Mouse (Mus musculus) MEL (cell line): ENCODE results near the gene Slc3a1.

Experiments
- CTCF ChIP-seq, 3 experiments: IDR thresholded peaks in 2 of 3; conservative IDR thresholded peaks in 1 of 3; 2 replicates each; pipeline ENCODE4 v1.5.1; 2011 to 2012; ENCODE audit warnings: low read length in 3 of 3, low read depth in 2 of 3, mild to moderate bottlenecking in 2 of 3, improper control_type of control experiment in 1 of 3, inconsistent platforms in 1 of 3, mixed read lengths in 1 of 3, moderate library complexity in 1 of 3; ENCODE audit not compliant: control insufficient read depth in 1 of 3, insufficient read depth in 1 of 3, poor library complexity in 1 of 3, severe bottlenecking in 1 of 3
- EP300 ChIP-seq, 2 experiments: IDR thresholded peaks; 2 replicates each; pipeline ENCODE4 v1.6.1; 2011; ENCODE audit warnings: improper control_type of control experiment in 2 of 2, low read length in 2 of 2, low read depth in 1 of 2, mild to moderate bottlenecking in 1 of 2
- GATA1 ChIP-seq: IDR thresholded peaks from 2 replicates; pipeline ENCODE4 v1.6.1; 2011; ENCODE audit warnings: low read depth, low read length, improper control_type of control experiment
- JUND ChIP-seq: IDR thresholded peaks from 2 replicates; pipeline ENCODE4 v1.6.1; 2011; ENCODE audit warnings: low read depth, mild to moderate bottlenecking, improper control_type of control experiment, low read length
- MAX ChIP-seq: IDR thresholded peaks from 2 replicates; pipeline ENCODE4 v1.6.1; 2011; ENCODE audit warnings: low read length, improper control_type of control experiment
- MAZ ChIP-seq: IDR thresholded peaks from 2 replicates; pipeline ENCODE4 v1.6.1; 2012; ENCODE audit warnings: low read depth, mild to moderate bottlenecking, inconsistent platforms, low read length, improper control_type of control experiment
- MXI1 ChIP-seq: IDR thresholded peaks from 2 replicates; pipeline ENCODE4 v1.6.1; 2011; ENCODE audit warnings: mild to moderate bottlenecking, low read depth, low read length, improper control_type of control experiment
- MYB ChIP-seq: IDR thresholded peaks from 2 replicates; pipeline ENCODE4 v1.6.1; 2011; ENCODE audit warnings: mild to moderate bottlenecking, low read depth, low read length, improper control_type of control experiment
- POLR2A ChIP-seq, 2 experiments: IDR thresholded peaks; 2 replicates each; pipeline ENCODE4 v1.6.1; 2011 to 2012; ENCODE audit warnings: low read length in 2 of 2, mild to moderate bottlenecking in 2 of 2, control low read depth in 1 of 2, improper control_type of control experiment in 1 of 2, low read depth in 1 of 2, moderate library complexity in 1 of 2; ENCODE audit not compliant: control insufficient read depth in 1 of 2, insufficient read depth in 1 of 2, poor library complexity in 1 of 2
- SMC3 ChIP-seq: IDR thresholded peaks from 2 replicates; pipeline ENCODE4 v1.6.1; 2011; ENCODE audit warnings: low read depth, low read length, improper control_type of control experiment
- ZC3H11A ChIP-seq: IDR thresholded peaks from 2 replicates; pipeline ENCODE4 v1.6.1; 2012; ENCODE audit warnings: low read depth, mild to moderate bottlenecking, inconsistent platforms, low read length, improper control_type of control experiment

GRCm38 (mm10) chr17:85038761-85039160 lies 10.6 kb downstream of the Slc3a1 start:
- TF ChIP-seq MAZ (no peak), GATA1 (no peak), ZC3H11A (no peak), CTCF (IDR thresholded peaks at IDR 0.05 in 2 of 3, conservative IDR thresholded peaks at IDR 0.05 in 1 of 3; ENCODE audit: control insufficient read depth in 1 of 3, insufficient read depth in 1 of 3, low read depth in 2 of 3, low read length in 3 of 3, poor library complexity in 1 of 3, severe bottlenecking in 1 of 3) (no peak), POLR2A (IDR thresholded peaks at IDR 0.05; ENCODE audit: control insufficient read depth in 1 of 2, insufficient read depth in 1 of 2, low read depth in 1 of 2, low read length in 2 of 2, poor library complexity in 1 of 2) (no peak), MAX (no peak), EP300 (IDR thresholded peaks at IDR 0.05; ENCODE audit: low read depth in 1 of 2, low read length in 2 of 2) (no peak), MXI1 (no peak), MYB (no peak), SMC3 (no peak), JUND (no peak)
